Mouse (Mus musculus): ENCODE data around the gene Hoxb8.

The Hoxb8 gene

DNA sequence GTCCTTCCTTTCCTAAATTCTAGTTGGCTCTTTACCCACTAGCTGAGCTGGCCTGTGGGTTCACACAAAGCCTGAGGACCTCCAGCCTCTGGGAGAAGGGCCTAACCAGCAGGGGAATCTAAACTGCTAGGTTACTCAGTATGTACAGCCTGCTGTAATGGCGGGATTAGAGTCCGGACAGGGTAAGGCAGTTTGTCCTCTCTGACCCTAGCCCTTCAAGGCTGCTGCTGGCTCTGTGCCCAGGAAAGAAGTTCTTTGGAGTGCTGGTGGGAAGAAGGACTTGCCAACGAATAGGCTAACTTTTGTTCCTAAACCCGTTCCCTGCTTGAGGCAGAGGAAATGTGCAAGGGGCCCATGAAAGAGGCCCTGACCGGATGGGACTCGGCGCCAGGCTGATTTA lies 15.8 kb upstream of the Hoxb8 start:
- in situ Hi-C loops (cut with MboI; ENCODE audit: low pct_unique_long_range_greater_than_20kb in 1 of 2, low sequenced_read_pairs in 2 of 2, unreplicated experiment in 1 of 2): no loop called here

DNA sequence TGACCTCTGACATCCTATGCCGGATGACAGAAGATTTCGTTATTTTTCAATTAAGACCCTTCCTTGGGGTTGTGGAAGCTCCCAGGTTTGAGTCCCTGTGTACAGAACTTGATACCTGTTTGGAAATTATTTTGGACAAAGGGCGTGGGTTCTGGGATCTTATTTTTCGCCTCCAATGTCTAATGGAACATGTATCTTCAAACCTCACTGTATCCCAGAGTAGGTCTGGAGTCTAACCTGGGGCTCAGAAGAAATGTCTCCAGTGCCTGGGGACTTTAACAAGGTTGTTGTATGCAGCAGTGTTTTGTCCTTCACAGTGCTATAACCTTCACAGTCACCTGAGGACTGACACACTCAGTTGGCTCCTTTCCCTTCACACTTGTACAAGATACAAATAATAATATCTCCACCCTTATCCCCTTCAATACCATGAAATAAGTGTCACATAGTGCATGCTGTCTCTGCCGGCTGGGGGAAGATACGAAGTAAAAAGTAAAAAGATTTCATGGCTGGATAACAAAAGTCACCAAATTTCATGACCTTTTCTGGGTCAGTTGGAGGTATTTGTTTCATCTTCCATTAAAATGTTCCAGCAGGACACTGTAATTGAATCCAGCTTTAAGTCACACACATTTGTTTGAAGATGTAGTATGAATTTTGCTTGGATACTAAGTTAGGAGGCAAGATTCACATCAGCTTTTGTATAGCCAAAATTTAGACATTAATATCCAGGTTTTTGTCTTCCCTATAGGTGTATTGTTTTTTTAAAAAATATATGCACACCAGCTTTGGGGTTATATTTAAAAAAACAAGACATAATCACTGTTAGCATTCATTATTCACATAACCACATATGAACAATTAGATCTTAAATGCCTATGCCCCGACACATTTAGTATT lies 14.4 kb upstream of the Hoxb8 start:
- in situ Hi-C loops (cut with MboI; ENCODE audit: low pct_unique_long_range_greater_than_20kb in 1 of 2, low sequenced_read_pairs in 2 of 2, unreplicated experiment in 1 of 2): no loop called here

DNA sequence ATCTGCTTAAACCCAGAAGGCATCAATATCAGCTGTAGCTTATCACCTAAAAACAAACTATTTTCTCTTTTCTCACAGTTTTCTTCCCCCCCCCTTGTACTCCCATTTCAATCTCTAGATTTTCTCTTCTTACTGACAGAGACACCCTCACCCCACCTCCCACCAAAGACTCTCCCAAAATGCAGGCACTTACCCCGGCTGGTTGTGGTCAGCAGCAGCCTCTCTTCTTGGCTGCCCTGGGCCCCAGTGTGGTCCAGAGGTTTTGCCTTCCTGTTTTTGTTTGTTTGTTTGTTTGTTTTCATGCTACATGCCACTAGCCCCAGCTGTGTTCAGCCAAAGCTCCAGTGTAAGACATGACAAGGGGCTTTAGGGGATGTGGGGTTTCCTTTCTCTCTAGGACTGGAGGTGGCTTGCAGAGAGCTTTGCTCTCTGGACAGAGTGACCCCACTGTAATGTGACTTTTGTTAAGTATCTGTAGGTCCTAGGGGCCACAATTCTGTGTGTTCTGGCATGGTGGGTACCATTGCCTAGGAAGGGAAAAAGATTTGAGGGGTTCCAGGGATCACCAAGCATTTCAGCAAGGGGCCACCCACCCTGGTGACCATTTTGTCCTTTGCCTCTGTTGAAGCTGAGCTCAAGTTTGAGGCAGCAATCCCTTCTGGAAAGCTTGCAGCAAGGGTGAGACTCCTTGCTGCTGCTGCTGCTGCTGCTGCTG lies 13.5 kb upstream of the Hoxb8 start:
- in situ Hi-C loops (cut with MboI; ENCODE audit: low pct_unique_long_range_greater_than_20kb in 1 of 2, low sequenced_read_pairs in 2 of 2, unreplicated experiment in 1 of 2): no loop called here

DNA sequence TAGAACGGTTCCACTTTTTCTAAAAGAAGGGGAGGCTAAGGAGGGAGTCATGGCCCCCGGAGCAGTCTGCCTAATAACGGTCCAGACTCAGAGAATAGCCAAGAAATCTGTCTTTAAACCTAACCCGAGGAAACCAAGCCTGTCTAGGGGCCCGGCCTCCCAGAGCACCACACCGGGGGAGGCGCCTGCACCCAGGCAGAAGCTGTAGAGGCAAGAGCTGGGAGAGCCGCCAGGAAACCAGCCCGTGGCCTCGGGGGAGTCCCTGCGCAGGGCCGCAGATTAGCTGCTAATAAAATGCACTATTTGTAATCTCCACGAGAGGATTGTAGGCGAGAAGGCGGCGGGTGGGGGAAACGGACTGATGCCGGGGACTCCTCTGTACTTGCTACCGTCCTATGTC lies 11.8 kb upstream of the Hoxb8 start:
- in situ Hi-C loops (cut with MboI; ENCODE audit: low pct_unique_long_range_greater_than_20kb in 1 of 2, low sequenced_read_pairs in 2 of 2, unreplicated experiment in 1 of 2): no loop called here

DNA sequence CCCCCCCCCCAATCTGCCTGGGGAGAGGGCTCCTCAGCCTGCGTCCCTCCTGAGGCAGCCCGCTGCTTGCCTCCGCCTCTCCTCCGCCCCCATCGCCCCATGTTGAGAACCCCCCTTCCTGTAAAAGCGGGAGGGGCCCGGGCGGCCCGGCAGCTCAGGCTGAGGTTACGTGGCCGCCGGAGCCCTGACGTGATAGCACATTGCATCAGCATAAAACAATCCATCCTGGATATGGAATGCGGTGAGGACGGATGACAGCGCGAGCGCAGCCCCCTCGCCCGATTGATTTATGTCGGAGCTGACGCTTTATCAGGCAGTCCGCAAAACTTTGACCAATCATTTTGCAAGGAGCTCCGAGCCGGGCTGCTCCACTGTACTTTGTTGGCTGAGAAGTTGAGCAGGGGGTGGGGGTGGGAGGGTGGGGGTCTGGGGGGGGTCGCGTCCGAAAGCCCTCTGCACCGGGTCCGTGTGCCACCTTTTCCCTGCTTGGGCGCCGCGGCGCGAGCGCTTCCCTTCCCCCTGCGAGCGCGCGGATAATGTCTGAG lies 10.6 kb upstream of the Hoxb8 start, which contains the start of gene Hoxb9:
TSS of gene Hoxb9 (plus strand) at position 462 of the 545 bp plus-strand sequence.
- in situ Hi-C loops (cut with MboI; ENCODE audit: low pct_unique_long_range_greater_than_20kb in 1 of 2, low sequenced_read_pairs in 2 of 2, unreplicated experiment in 1 of 2): no loop called here

DNA sequence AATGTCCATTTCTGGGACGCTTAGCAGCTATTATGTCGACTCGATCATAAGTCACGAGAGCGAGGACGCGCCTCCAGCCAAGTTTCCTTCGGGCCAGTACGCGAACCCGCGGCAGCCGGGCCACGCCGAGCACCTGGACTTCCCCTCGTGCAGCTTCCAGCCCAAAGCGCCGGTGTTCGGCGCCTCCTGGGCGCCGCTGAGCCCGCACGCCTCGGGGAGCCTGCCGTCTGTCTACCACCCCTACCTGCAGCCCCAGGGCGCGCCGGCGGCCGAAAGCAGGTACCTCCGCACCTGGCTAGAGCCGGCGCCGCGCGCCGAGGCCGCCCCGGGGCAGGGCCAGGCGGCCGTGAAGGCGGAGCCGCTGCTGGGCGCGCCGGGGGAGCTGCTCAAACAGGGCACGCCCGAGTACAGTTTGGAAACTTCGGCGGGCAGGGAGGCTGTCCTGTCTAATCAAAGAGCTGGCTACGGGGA lies 10.1 kb upstream of the Hoxb8 start:
- in situ Hi-C loops (cut with MboI; ENCODE audit: low pct_unique_long_range_greater_than_20kb in 1 of 2, low sequenced_read_pairs in 2 of 2, unreplicated experiment in 1 of 2): no loop called here

DNA sequence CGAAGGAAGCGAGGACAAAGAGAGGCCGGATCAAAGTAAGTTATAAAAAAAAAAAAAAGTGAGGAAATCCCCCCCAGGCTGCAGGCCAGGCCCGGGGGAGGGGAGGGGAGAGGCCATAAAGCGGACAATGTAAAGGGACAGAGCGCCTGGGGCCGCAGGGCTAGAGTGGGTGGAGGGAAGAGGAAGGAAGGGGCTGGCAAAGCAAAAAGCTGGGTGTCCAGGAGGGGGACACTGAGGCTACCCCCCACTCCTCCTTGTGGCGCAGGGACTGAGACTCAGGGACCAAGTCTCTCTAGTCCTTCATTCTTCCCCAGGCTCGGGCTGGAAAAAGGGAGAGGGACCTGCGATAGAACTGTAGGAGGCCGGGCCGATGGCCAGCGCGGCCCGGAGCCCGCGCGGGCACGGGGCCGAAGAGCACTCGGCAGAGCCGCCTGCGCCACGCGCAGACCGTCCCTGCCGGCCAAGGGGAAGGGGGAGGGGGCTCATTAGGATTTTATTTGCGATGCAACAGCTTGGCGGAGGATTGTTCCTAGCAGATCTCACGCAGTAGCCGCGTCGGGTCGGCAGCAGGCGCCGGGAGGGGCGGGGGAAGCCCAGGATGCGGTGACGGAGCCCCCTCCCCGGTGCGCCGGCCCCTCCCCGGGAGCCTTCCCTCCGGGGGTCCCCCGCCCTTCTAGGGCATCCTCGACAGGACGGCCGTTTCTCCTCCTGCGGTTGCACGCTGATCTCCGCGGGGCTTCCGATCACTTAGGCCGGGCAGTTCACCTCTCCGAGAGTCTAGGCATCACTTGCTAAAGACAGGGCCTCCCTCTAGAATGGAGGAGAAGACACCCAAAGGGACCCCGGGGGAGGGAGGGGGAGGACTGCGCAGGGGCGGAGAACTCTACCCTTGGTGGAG lies 9.4 kb upstream of the Hoxb8 start:
- in situ Hi-C loops (cut with MboI; ENCODE audit: low pct_unique_long_range_greater_than_20kb in 1 of 2, low sequenced_read_pairs in 2 of 2, unreplicated experiment in 1 of 2): no loop called here

DNA sequence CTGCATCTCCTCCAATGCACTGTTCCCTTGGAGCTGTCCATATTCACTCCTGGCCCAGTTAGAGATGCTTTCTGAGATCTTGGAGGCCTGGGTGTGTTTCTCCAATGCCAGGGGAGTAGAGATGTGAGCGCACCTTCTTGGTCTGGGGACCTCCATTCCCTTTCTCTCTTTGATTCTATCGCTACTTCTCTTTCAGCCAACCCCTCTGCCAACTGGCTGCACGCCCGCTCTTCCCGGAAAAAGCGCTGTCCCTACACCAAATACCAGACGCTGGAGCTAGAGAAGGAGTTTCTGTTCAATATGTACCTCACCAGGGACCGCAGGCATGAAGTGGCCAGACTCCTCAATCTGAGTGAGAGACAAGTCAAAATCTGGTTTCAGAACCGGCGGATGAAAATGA lies 7.3 kb upstream of the Hoxb8 start:
- in situ Hi-C loops (cut with MboI; ENCODE audit: low pct_unique_long_range_greater_than_20kb in 1 of 2, low sequenced_read_pairs in 2 of 2, unreplicated experiment in 1 of 2): no loop called here

DNA sequence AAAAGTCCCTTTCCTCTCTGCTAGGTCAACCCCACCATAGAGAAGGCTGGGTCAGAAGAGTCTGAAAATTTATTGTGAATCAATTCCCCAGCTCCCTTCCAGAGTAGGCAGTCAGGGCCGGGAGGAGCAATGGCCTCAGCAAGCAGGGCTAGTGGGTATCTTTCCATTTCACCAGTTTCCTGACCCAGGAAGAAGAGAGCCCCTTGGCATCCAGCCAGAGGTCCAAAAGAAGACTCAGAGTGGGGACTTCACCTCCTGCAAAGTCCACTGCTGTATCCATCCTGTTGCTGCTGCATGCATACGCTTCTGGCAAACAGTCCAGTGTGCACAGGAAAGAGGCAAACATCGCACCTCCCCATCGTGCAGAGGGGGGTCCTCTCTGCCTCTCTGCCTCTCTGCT lies 5.8 kb upstream of the Hoxb8 start:
- in situ Hi-C loops (cut with MboI; ENCODE audit: low pct_unique_long_range_greater_than_20kb in 1 of 2, low sequenced_read_pairs in 2 of 2, unreplicated experiment in 1 of 2): no loop called here

DNA sequence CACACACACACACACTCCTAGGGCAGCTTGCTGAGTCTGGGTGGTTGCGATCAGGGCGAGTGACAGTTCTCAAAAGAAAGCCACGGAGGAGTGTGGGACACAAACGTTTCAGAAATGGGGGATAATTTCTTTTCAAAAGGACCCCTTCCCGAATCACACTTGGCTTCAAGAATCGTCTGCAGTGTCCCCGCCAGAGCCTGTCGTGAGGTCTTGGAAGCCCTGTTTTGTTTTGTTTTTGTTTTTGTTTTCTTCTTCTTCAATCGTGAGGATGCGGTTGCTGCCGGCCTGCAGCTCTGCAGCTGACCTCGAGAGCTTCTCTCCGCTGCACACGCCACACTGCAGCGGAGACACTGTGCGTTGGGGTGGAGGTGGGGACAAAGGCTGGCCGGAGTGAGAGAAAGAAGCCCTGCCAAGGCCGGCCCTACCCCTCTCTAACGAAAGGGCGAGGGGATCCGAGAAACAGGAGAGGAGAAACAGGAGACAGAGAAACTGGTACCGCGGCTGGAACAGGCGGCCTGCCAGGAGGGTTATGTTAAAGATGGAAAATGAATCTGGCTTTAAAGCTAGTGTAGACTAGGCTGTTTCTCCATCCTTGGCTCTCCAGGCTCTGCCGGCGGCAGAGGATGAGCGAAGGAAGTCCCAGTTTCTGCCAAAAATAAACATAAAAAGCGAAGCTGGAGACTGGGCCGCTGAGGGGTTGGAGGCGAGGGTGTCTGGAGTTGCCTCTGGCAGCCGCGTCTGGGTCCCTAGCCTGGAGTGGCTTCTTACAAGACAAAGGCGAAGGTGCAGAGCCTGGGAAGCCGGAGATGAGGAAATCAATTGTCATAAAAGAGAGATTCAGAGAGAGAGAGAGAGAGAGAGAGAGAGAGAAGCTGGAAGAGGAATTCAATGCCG lies 4.3 kb upstream of the Hoxb8 start:
- in situ Hi-C loops (cut with MboI; ENCODE audit: low pct_unique_long_range_greater_than_20kb in 1 of 2, low sequenced_read_pairs in 2 of 2, unreplicated experiment in 1 of 2): no loop called here

DNA sequence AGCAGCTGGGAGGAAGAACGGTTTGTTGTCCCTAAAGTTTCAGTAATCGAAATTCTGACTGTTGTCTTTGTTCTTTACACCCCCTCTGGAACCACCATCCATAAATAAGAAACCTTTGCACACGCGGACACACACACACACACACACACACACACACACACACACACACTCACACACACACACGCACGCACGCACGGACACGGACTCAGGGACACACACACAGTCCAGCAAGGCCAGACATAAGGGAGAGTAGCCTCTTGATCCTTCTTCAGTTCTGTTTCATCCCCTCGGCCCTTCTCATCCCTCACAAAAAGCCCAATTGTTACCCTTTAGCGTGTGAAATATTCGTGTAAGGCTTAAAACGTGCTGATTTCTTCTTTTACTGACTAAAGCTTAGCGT lies 3.4 kb upstream of the Hoxb8 start:
- in situ Hi-C loops (cut with MboI; ENCODE audit: low pct_unique_long_range_greater_than_20kb in 1 of 2, low sequenced_read_pairs in 2 of 2, unreplicated experiment in 1 of 2): no loop called here

DNA sequence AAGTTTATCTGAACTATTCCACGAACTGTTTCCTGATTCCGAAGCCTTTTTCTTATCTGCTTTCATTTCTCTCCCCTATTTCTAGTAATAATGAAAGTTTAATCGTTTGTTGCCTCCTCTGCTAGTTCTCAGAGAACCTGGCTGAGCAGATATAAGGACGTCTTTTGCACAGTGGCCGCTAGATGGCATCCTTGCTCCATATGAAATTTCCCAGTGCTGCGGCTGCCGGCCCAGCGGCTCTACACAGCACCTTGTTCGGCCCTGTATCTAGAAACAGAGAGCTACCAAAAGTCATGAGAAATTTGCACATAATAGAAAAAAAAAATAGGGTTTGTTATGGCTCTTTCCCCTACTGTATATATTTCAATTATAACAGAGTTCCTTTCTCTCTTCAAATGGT lies 2.9 kb upstream of the Hoxb8 start:
- in situ Hi-C loops (cut with MboI; ENCODE audit: low pct_unique_long_range_greater_than_20kb in 1 of 2, low sequenced_read_pairs in 2 of 2, unreplicated experiment in 1 of 2): no loop called here

DNA sequence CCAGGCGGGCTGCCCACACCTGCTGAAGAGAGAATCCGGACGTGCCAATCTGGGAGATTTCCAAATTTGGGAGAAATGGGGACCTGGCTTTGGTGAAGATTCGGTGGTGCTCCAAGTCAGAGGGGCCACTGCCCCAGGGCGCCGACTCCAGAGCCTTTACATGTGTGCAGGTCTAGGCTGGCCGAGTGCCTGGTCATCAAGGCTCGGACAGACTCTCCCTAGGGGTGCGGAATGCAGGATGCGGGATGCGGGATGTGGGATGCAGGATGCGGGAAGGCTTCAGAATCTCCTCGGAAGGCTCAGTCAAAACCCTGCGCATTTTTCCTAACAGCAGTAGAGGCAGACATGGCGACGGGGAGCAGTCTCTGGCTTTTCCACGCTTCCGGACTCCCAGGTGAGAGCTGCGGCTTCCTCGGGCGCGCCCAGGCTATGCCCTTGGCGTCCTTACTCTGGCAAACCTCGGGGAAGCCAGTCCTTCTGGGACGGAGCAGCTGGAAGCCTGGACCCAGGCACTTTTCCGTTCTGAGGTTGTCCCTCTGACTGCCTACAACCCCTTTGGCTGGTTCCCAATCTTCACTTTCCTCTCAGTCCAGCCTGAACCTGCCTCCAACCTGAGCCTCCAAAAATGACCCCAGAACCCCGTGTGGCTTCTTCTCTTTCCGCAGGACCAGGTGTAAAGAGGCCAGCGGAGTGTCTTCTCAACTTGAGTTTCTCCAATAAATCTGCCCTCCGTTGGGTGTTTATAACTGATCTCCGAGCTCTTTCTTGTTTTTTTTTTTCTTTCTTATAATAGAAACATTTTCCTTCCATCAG lies 2.1 kb upstream of the Hoxb8 start:
- in situ Hi-C loops (cut with MboI; ENCODE audit: low pct_unique_long_range_greater_than_20kb in 1 of 2, low sequenced_read_pairs in 2 of 2, unreplicated experiment in 1 of 2): no loop called here

DNA sequence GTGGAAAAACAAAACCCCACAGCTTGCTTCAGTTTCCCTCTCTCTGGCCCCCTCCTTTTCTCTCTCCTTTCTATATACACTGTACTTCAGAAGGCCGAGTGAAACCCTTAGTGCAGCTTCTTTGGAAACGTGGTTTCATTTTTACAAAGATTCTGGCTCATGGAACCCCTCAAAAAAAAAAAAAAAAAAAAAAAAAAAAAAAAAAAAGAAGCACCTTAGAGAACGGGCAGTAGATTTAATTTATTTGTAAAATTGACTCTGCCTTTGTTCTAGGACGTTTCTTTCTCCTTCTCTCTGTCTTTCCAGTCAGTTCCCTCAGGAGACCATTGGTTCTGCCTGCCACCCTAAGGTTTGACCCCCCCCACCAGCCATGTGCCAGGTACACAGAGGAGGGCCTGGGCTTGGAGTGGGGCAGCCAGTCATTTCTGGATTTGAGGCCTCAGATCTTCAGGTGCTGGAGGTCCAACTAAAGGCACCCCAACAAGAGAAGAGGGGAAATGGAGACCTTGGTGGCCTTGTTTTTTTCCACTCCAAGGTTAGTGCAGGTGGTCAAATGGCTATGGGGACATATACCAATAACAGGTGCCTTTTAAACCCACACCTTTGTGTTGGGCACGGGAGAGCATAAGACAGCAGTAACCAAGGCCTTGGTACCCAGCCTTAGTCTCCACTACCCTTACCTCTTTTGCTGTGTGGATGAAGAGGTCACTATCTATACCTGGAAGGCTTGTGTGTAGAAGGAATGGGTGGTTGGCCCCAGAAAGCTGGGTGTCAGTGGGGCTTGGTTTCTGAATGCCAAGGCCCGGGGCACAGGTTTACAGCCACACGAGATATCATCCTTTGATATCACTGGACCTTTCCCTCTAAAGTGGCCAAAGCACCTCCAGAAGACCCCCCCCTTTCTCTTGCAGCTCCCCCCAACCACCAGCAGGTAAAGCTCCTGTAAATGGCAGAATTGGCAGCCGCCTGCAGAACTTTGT lies 1.0 kb upstream of the Hoxb8 start:
- in situ Hi-C loops (cut with MboI; ENCODE audit: low pct_unique_long_range_greater_than_20kb in 1 of 2, low sequenced_read_pairs in 2 of 2, unreplicated experiment in 1 of 2): no loop called here

DNA sequence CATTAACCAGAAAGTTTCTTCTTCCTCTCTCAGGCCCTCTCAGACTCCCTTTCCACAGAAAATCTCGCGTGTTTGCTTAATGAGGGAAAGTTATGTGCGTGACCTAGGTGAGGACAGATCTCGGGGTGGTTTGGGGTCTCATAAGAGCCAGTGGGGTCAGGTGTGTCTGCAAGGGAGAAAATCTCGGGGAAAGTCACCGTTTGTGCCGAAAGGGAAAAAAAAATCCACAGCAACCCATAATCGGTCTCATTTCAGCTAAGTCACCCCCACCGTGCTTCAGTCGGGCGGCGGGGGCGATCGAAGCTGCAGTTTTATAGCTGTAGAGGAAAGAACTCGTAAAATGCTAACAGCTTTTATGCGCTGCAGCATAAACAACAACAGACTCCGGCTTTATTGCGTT lies 309 bp upstream of the Hoxb8 start:
- in situ Hi-C loops (cut with MboI; ENCODE audit: low pct_unique_long_range_greater_than_20kb in 1 of 2, low sequenced_read_pairs in 2 of 2, unreplicated experiment in 1 of 2): no loop called here

Data from mouse embryonic stem cell (cell line).